Mouse (Mus musculus) liver, postnatal 0 days (tissue): ENCODE data around the gene Slc24a3.

Experiments used
- CTCF ChIP-seq: sonication (generic); IDR thresholded peaks from 2 replicates; pipeline ENCODE4 v1.5.1; 2016; ENCODE audit warnings: antibody characterized with exemption, low read depth
- EP300 ChIP-seq: IDR thresholded peaks from 2 replicates; pipeline ENCODE4 v1.6.1; 2016; ENCODE audit warnings: antibody characterized with exemption, low read depth, mild to moderate bottlenecking

GRCm38 (mm10) chr2:145213587-145213986, 46.0 kb downstream of the Slc24a3 start:
- no peak for TF ChIP-seq EP300
- no peak for TF ChIP-seq CTCF
